Mouse (Mus musculus) spleen, adult 2 months (tissue): Measurements from ENCODE around the gene Gm45717.

Experiments used
- CTCF ChIP-seq: fragments of 200-500 bp; IDR thresholded peaks from 2 replicates; pipeline ENCODE4 v1.5.1; 2011; ENCODE audit warnings: mild to moderate bottlenecking, inconsistent platforms; ENCODE audit not compliant: insufficient read depth, insufficient read length, insufficient replicate concordance; ENCODE audit errors: extremely low read depth
- POLR2A ChIP-seq: fragments of 200-500 bp; IDR thresholded peaks from 2 replicates; pipeline ENCODE4 v1.6.1; 2011; ENCODE audit warnings: low read depth, low read length, inconsistent platforms

DNA sequence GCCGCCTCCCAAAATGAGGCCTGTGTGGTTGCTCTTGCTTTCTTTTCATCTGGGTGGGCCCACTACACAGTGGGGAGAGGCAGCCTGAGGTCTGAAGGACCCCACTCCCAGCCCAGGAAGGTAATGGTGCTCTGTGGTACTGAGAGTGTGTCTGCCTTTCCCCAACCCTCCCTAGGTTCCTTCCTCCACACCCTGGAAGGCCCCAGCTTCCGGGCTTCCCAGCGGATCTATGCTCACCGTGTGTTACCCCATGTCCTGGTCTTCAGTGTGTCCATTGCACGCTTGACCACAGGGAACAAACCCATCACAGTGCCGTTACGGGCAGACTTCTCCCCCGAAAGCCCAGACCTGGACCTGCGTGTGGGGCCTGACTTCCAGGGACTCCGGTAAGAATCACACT, 12.9 kb downstream of the Gm45717 start:
- TF ChIP-seq CTCF, result no peak
- no peak for TF ChIP-seq POLR2A
